Mouse (Mus musculus): ENCODE data around the gene Necab2.
A peak's percentile ranks its signal among the peaks of the same experiment; 100 is the strongest.

Necab2 gene

GRCm38 (mm10) chr8:119452919-119453318, 6.4 kb downstream of the Necab2 start:
- no peak for DNase-seq (ENCODE audit: low spot score in 2 of 2)

GRCm38 (mm10) chr8:119456045-119456444, 9.5 kb downstream of the Necab2 start:
- DNase-seq (ENCODE audit: low spot score in 2 of 2), result no peak

- DNase-seq (ENCODE audit: low spot score in 2 of 2), result no peak
These were observed 13.2 kb downstream of the Necab2 start for GRCm38 (mm10) chr8:119459724-119460123.

GRCm38 (mm10) chr8:119461356-119461755, 14.8 kb downstream of the Necab2 start:
- no peak for DNase-seq (ENCODE audit: low spot score in 2 of 2)

- no peak for DNase-seq (ENCODE audit: low spot score in 2 of 2)
These were observed 17.2 kb downstream of the Necab2 start for GRCm38 (mm10) chr8:119463709-119464108.

- DNase-seq (ENCODE audit: low spot score in 2 of 2), result no peak
These were observed 19.6 kb downstream of the Necab2 start for GRCm38 (mm10) chr8:119466105-119466504.

GRCm38 (mm10) chr8:119466794-119467193, 20.3 kb downstream of the Necab2 start:
- no peak for DNase-seq (ENCODE audit: low spot score in 2 of 2)

GRCm38 (mm10) chr8:119468091-119468490, 21.6 kb downstream of the Necab2 start:
- no peak for DNase-seq (ENCODE audit: low spot score in 2 of 2)

GRCm38 (mm10) chr8:119478684-119479083, 32.2 kb downstream of the Necab2 start:
- DNase-seq (ENCODE audit: low spot score in 2 of 2), result no peak

GRCm38 (mm10) chr8:119484145-119484896, 37.8 kb downstream of the Necab2 start:
- DNase-seq (ENCODE audit: low spot score in 2 of 2), result peak in 1 of 2 experiments; percentile 41

GRCm38 (mm10) chr8:119487093-119487492, 40.6 kb downstream of the Necab2 start:
- no peak for DNase-seq (ENCODE audit: low spot score in 2 of 2)

GRCm38 (mm10) chr8:119496848-119497247, 50.3 kb downstream of the Necab2 start:
- DNase-seq (ENCODE audit: low spot score in 2 of 2), result peak; percentile 34 to 65

GRCm38 (mm10) chr8:119499836-119500235, 53.3 kb downstream of the Necab2 start:
- DNase-seq (ENCODE audit: low spot score in 2 of 2), result no peak

GRCm38 (mm10) chr8:119501598-119501997, 55.1 kb downstream of the Necab2 start, which contains the start of gene Slc38a8:
Gene Slc38a8, minus strand, starts transcription at chr8:119501698.
- no peak for DNase-seq (ENCODE audit: low spot score in 2 of 2)

- DNase-seq (ENCODE audit: low spot score in 2 of 2), result no peak
These were observed 55.6 kb downstream of the Necab2 start for GRCm38 (mm10) chr8:119502111-119502510.

- no peak for DNase-seq (ENCODE audit: low spot score in 2 of 2)
These were observed 56.8 kb downstream of the Necab2 start for GRCm38 (mm10) chr8:119503191-119503767.

- peak; percentile 20 to 24 for DNase-seq (ENCODE audit: low spot score in 2 of 2)
These were observed 59.0 kb downstream of the Necab2 start for GRCm38 (mm10) chr8:119505488-119505887.

GRCm38 (mm10) chr8:119506106-119506505, 59.6 kb downstream of the Necab2 start:
- peak; percentile 63 to 71 for DNase-seq (ENCODE audit: low spot score in 2 of 2)

GRCm38 (mm10) chr8:119510471-119510870, 64.0 kb downstream of the Necab2 start:
- DNase-seq (ENCODE audit: low spot score in 2 of 2), result no peak

GRCm38 (mm10) chr8:119511722-119512121, 65.2 kb downstream of the Necab2 start:
- DNase-seq (ENCODE audit: low spot score in 2 of 2), result no peak

GRCm38 (mm10) chr8:119513405-119513804, 66.9 kb downstream of the Necab2 start:
- DNase-seq (ENCODE audit: low spot score in 2 of 2), result no peak

- DNase-seq (ENCODE audit: low spot score in 2 of 2), result no peak
These were observed 68.4 kb downstream of the Necab2 start for GRCm38 (mm10) chr8:119514940-119515339.

GRCm38 (mm10) chr8:119515767-119516166, 69.2 kb downstream of the Necab2 start:
- no peak for DNase-seq (ENCODE audit: low spot score in 2 of 2)
